Mouse (Mus musculus): Measurements from ENCODE around the gene Axin1. TPM values are rescaled to one million over a fixed set of nuclear protein-coding genes. Genes with fewer than 3 reads are reported as not detected.
A peak's percentile ranks its signal among the peaks of the same experiment; 100 is the strongest.
"Not testable (repeated sequence)": the region's sequence is repeated elsewhere in the genome, so short reads cannot be mapped to it uniquely, and the experiment has no call there.

Gene Axin1
- polyA plus RNA-seq (2015; fragmentation: Nextera tagmentation; extraction: Ambion mirVana) = 6.2 and 7.1 TPM in 2 replicates

GRCm38 (mm10) chr17:26138239-26138836 lies at the start of gene Axin1:
Gene Axin1, plus strand, starts transcription at chr17:26138688.
- peak within 1 kb of the TSS; percentile 93 for H3K27ac ChIP-seq (ENCODE audit: low read depth, low read length)
- H3K4me3 ChIP-seq (ENCODE audit: low read length) = peak within 1 kb of the TSS; percentile 85
- H3K9ac ChIP-seq (ENCODE audit: low read depth, low read length) = peak within 1 kb of the TSS; percentile 95
- peaks cover 20% of the 10 kb centered on the region for H3K4me1 ChIP-seq (ENCODE audit: control insufficient read depth, insufficient read depth, low read depth, low read length)
- ATAC-seq = peak; percentile 97
- H3K36me3 ChIP-seq (ENCODE audit: control insufficient read depth, insufficient read depth, low read length) = no peaks in the 10 kb centered on the region
- 1% methylated on average over 42 of the region's 42 CpGs for WGBS
- H3K27me3 ChIP-seq (replicated peaks; ENCODE audit: control insufficient read depth, insufficient read depth, low read length) = no peaks in the 10 kb centered on the region
- H3K9me3 ChIP-seq (ENCODE audit: control insufficient read depth, low read length) = no peaks in the 10 kb centered on the region
- H3K4me2 ChIP-seq (ENCODE audit: low read length) = peak within 1 kb of the TSS; percentile 73

- ATAC-seq = peak; percentile 94
- Histone ChIP-seq H3K9me3 (ENCODE audit: control insufficient read depth, low read length) (no peaks in the 10 kb centered on the region), H3K27ac (ENCODE audit: low read depth, low read length) (peak within 1 kb of the TSS; percentile 77), H3K4me2 (ENCODE audit: low read length) (peak within 1 kb of the TSS; percentile 70), H3K27me3 (replicated peaks; ENCODE audit: control insufficient read depth, insufficient read depth, low read length) (no peaks in the 10 kb centered on the region), H3K36me3 (ENCODE audit: control insufficient read depth, insufficient read depth, low read length) (no peaks in the 10 kb centered on the region), H3K4me3 (ENCODE audit: low read length) (peak within 1 kb of the TSS; percentile 49), H3K4me1 (ENCODE audit: control insufficient read depth, insufficient read depth, low read depth, low read length) (peaks cover 6% of the 10 kb centered on the region; the same call in 1 of the 2 replicates), H3K9ac (ENCODE audit: low read depth, low read length) (peak within 1 kb of the TSS; percentile 66)
- WGBS = under 1% methylated on average over 32 of the region's 32 CpGs
Measured at GRCm38 (mm10) chr17:26089905-26090632, 48.4 kb upstream of the Axin1 start, which contains the start of gene Decr2. Gene Decr2, minus strand, starts transcription at chr17:26090337.

DNA sequence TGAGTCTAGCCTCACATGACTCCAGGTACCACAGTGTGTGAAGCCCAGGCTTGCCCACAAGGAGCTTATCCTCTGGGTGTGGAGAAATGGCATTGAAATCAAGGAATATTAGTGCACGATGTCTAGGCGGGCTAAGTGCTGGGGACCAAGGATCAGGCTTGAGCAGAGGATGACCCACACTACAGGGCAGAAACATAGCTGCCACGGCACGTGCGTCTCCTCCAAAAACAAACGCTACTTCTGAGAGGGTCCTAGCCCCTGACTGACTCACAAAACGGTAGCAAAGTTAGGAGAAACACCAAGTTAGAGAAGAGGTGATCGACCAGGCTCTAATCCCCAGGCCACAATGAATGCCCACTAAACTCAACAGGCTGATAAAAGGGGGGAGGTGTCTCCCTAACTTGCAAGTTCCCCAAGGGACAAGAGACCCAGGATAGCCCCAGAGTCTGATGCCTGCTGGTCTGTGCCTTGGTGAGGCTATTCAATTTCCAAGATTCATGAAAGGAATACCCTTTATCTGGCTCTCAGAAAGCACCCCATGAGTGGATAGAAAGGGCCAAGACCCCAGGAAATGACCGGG lies 43.9 kb upstream of the Axin1 start:
- Histone ChIP-seq H3K27me3 (replicated peaks; ENCODE audit: control insufficient read depth, insufficient read depth, low read length) (no peaks in the 10 kb centered on the region), H3K9me3 (ENCODE audit: control insufficient read depth, low read length) (no peaks in the 10 kb centered on the region), H3K9ac (ENCODE audit: low read depth, low read length) (peak overlapping the region; percentile 84), H3K4me3 (ENCODE audit: low read length) (peak overlapping the region; percentile 63), H3K4me2 (ENCODE audit: low read length) (peak overlapping the region; percentile 95), H3K36me3 (ENCODE audit: control insufficient read depth, insufficient read depth, low read length) (no peaks in the 10 kb centered on the region), H3K4me1 (ENCODE audit: control insufficient read depth, insufficient read depth, low read depth, low read length) (peaks cover 1% of the 10 kb centered on the region; the same call in 1 of the 2 replicates), H3K27ac (ENCODE audit: low read depth, low read length) (no peak overlapping the region)
- WGBS = 33% methylated on average over 9 of the region's 9 CpGs
- no peak for ATAC-seq

- Histone ChIP-seq H3K27me3 (replicated peaks; ENCODE audit: control insufficient read depth, insufficient read depth, low read length) (no peaks in the 10 kb centered on the region), H3K9me3 (ENCODE audit: control insufficient read depth, low read length) (no peaks in the 10 kb centered on the region), H3K4me3 (ENCODE audit: low read length) (peak within 1 kb of the TSS; percentile 63), H3K4me1 (ENCODE audit: control insufficient read depth, insufficient read depth, low read depth, low read length) (no peaks in the 10 kb centered on the region; the same call in 1 of the 2 replicates), H3K9ac (ENCODE audit: low read depth, low read length) (peak within 1 kb of the TSS; percentile 84), H3K36me3 (ENCODE audit: control insufficient read depth, insufficient read depth, low read length) (no peaks in the 10 kb centered on the region), H3K27ac (ENCODE audit: low read depth, low read length) (peak within 1 kb of the TSS; percentile 48; the same call in 1 of the 2 replicates), H3K4me2 (ENCODE audit: low read length) (peak within 1 kb of the TSS; percentile 95)
- 2% methylated on average over 47 of the region's 47 CpGs for WGBS
- peak; percentile 73 for ATAC-seq
Measured at GRCm38 (mm10) chr17:26095121-26095740, 43.3 kb upstream of the Axin1 start, which contains the start of gene Nme4. Gene Nme4, minus strand, starts transcription at chr17:26095602.

GRCm38 (mm10) chr17:26098461-26098860 lies 40.0 kb upstream of the Axin1 start:
- Histone ChIP-seq H3K9ac (ENCODE audit: low read depth, low read length) (no peak overlapping the region), H3K4me2 (ENCODE audit: low read length) (no peak overlapping the region), H3K9me3 (ENCODE audit: control insufficient read depth, low read length) (no peaks in the 10 kb centered on the region), H3K36me3 (ENCODE audit: control insufficient read depth, insufficient read depth, low read length) (no peaks in the 10 kb centered on the region), H3K4me3 (ENCODE audit: low read length) (no peak overlapping the region), H3K27me3 (replicated peaks; ENCODE audit: control insufficient read depth, insufficient read depth, low read length) (no peaks in the 10 kb centered on the region), H3K4me1 (ENCODE audit: control insufficient read depth, insufficient read depth, low read depth, low read length) (no peaks in the 10 kb centered on the region; the same call in 1 of the 2 replicates), H3K27ac (ENCODE audit: low read depth, low read length) (no peak overlapping the region)
- 94% methylated on average over 7 of the region's 7 CpGs for whole genome bisulfite sequencing
- ATAC-seq = no peak

DNA sequence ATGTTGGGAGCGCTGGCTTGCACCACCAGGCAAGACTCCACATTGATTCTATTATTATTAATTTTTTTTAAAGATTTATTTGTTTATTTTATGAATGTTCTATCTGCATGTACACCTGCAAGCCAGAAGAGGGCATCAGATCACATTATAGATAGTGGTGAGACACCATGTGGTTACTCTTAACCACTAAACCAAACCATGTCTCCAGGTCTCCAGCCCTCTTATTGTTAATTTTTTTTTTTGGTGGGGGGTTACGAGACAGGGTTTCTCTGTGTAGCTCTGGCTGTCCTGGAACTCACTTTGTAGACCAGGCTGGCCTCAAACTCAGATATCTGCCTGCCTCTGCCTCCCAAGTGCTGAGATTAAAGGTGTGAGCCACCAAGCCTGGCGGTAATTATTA lies 39.2 kb upstream of the Axin1 start:
- not testable (repeated sequence) for H3K27ac ChIP-seq (ENCODE audit: low read depth, low read length); H3K4me3 ChIP-seq (ENCODE audit: low read length); H3K9ac ChIP-seq (ENCODE audit: low read depth, low read length); H3K4me1 ChIP-seq (ENCODE audit: control insufficient read depth, insufficient read depth, low read depth, low read length); H3K27me3 ChIP-seq (replicated peaks; ENCODE audit: control insufficient read depth, insufficient read depth, low read length); H3K4me2 ChIP-seq (ENCODE audit: low read length); ATAC-seq; H3K9me3 ChIP-seq (ENCODE audit: control insufficient read depth, low read length); H3K36me3 ChIP-seq (ENCODE audit: control insufficient read depth, insufficient read depth, low read length)
- WGBS = 69% methylated on average over 3 of the region's 3 CpGs

DNA sequence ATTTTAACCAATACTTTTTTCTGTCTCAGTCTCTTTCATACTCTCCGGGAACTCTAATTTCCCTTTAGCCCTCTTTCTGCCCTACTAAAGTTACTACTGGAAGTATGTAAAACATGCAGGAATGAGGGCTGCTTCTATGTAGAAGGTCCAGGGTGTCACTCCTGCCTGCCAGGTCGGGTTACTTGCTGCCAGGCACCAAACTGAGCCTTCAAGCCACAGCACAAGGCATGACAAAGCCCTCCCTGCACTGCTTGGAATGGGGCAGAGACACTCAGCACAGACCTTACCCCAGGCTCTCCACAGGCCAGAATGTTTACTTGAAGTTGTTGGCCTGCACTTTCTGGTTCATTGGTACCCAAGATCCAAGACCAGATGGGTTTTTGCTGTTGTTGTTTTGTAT lies 38.3 kb upstream of the Axin1 start:
- Histone ChIP-seq H3K4me2 (ENCODE audit: low read length) (no peak overlapping the region), H3K36me3 (ENCODE audit: control insufficient read depth, insufficient read depth, low read length) (no peaks in the 10 kb centered on the region), H3K27me3 (replicated peaks; ENCODE audit: control insufficient read depth, insufficient read depth, low read length) (no peaks in the 10 kb centered on the region), H3K4me3 (ENCODE audit: low read length) (no peak overlapping the region), H3K27ac (ENCODE audit: low read depth, low read length) (no peak overlapping the region), H3K4me1 (ENCODE audit: control insufficient read depth, insufficient read depth, low read depth, low read length) (no peaks in the 10 kb centered on the region), H3K9me3 (ENCODE audit: control insufficient read depth, low read length) (no peaks in the 10 kb centered on the region), H3K9ac (ENCODE audit: low read depth, low read length) (no peak overlapping the region)
- ATAC-seq = no peak
- 43% methylated on average over 2 of the region's 2 CpGs for WGBS

DNA sequence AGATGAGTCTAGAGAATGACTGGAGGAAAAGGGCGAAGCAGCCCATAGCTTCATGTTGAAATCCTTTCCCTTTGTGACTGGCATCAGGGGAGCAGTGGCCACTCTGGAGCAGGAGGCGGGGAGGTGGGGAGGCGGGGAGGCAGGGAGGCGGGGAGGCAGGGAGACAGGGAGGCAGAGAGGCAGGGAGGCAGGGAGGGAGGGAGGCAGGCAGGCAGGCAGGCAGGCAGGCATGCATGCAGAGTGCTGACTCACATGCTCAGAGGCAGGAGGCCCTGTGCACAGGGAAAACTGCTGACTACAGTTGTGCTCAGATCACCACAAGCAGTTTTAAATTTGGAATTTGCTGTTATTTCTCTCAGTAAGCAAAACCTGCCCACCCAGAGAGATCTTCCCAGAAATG lies 37.0 kb upstream of the Axin1 start:
- Histone ChIP-seq H3K9me3 (ENCODE audit: control insufficient read depth, low read length) (no peaks in the 10 kb centered on the region), H3K9ac (ENCODE audit: low read depth, low read length) (no peak overlapping the region), H3K27me3 (replicated peaks; ENCODE audit: control insufficient read depth, insufficient read depth, low read length) (no peaks in the 10 kb centered on the region), H3K4me1 (ENCODE audit: control insufficient read depth, insufficient read depth, low read depth, low read length) (no peaks in the 10 kb centered on the region), H3K36me3 (ENCODE audit: control insufficient read depth, insufficient read depth, low read length) (no peaks in the 10 kb centered on the region), H3K4me2 (ENCODE audit: low read length) (no peak overlapping the region), H3K27ac (ENCODE audit: low read depth, low read length) (no peak overlapping the region), H3K4me3 (ENCODE audit: low read length) (no peak overlapping the region)
- ATAC-seq = no peak
- 31% methylated on average over 4 of the region's 4 CpGs for WGBS

DNA sequence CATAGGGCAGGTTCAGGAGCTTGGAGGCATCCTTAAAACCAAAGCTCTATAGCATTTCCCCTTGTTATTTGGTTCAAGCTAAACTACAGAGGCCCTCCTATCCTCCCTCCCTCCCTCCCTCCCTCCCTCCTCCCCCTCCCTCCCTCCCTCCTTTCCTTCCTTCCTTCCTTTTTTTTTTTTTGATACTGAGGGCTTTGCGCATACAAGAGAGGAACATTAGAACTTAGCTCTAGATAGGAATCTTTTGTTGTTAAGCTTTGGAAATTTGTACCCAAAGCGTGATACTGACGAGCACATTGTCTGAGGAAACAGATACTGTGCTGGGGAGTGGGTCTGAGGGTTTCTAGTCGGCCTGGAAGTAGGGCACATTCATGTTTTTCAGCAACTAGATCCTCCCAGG lies 32.9 kb upstream of the Axin1 start:
- Histone ChIP-seq H3K9me3 (ENCODE audit: control insufficient read depth, low read length) (no peaks in the 10 kb centered on the region), H3K27me3 (replicated peaks; ENCODE audit: control insufficient read depth, insufficient read depth, low read length) (no peaks in the 10 kb centered on the region; the same call in 1 of the 2 replicates), H3K4me3 (ENCODE audit: low read length) (no peak overlapping the region), H3K36me3 (ENCODE audit: control insufficient read depth, insufficient read depth, low read length) (no peaks in the 10 kb centered on the region), H3K4me1 (ENCODE audit: control insufficient read depth, insufficient read depth, low read depth, low read length) (no peaks in the 10 kb centered on the region), H3K9ac (ENCODE audit: low read depth, low read length) (no peak overlapping the region), H3K27ac (ENCODE audit: low read depth, low read length) (no peak overlapping the region), H3K4me2 (ENCODE audit: low read length) (no peak overlapping the region)
- WGBS = 67% methylated on average over 4 of the region's 4 CpGs
- no peak for ATAC-seq

All from hindbrain, embryonic 16.5 days (tissue).